Mouse (Mus musculus): ENCODE results near the gene Lrrc4c.

The Lrrc4c gene

DNA sequence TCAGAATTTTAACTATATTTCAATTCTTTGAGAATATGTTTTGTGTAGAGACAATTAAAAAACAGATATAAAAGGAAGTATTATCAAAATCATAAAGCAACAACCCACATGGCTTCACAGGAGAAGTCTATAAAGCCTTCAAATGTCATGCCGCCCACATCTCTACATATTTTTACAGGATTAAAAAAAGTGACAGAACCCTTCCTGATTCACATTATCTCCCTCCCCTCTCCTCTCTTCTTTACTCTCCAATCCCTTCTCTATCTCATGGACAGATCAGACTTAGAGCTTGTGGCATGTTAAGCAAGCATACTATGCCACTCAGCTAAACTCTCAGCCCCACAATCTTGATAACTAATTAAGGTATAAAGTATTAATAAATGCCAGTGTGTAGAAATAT, 535.8 kb downstream of the Lrrc4c start:
- no peak for DNase-seq (ENCODE audit: low spot score in 2 of 2)

DNA sequence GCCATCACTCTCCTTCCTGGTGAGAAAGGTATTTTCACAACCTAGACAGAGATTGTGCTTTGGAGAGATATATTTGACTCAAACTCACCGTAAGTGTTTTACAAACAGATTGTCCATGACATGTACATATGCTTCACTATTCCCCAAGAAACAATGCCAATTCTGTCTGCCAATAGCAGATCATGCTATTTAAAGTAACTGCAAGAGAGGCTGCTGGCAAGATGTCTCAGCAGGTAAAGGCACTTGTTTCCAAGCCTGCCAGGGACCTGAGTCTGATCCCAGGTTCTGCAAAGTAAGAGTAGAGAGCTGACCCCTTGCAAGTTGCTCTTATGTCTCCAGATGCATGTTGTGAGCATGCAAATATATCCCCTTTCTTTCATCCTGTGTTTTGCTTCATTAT, 558.1 kb downstream of the Lrrc4c start:
- no peak for DNase-seq (ENCODE audit: low spot score in 2 of 2)

DNA sequence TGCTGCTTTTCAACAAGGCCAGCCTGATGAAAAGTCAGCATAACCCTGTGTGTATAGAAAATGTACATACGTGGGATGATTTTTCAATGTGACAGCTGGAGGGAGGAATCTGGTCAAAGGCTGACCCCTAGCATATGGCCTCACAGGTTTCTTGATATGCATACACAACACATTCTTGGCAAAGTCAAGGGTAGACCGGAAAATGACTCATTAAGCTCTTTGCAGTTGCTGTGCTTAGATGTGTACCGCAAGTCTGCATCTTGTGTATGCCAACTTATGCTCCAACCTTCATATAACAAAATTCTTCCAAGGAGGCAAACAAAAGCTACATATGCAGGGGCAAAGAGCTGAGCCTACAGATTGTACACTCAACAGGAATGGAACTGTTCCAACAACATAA, 631.6 kb downstream of the Lrrc4c start:
- DNase-seq (ENCODE audit: low spot score in 2 of 2) = no peak

DNA sequence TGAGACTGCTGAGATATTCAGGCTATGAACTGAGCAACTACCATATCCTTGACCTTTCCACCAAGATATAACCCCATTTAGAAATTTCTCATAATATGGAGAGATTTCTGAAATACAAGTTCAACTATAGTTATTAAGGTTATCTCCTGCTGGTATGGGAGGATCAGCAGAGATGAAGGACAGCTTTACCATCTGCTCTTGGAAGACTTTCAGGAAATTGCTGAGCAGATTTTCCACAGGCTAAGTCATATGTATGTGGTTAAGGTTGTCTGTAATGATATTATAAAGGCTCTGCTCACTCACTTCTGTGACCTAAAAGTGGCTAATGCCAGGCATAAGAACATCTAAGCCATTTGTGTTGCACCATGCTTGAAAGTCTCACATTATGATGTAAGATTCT, 681.6 kb downstream of the Lrrc4c start:
- DNase-seq (ENCODE audit: low spot score in 2 of 2) = no peak

DNA sequence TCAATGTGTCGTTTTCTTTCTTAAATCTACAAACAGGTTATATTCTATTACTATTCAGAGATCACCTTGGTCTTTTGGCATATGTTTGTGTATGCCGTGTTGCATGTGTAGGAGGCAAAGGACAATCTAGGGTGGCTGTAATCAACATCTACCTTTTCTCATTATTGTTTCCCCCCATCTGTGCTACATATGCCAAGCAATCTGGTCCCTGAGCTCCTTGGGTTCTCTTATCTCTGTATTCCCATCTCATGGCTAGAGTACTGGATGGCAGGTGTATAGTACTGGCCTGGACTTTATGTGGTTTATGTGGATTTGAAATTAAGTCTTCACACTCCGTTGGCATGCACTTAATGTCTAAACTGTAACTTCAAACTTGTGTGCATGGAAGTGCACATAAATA, 700.4 kb downstream of the Lrrc4c start:
- DNase-seq (ENCODE audit: low spot score in 2 of 2) = no peak

GRCm38 (mm10) chr2:97026991-97027390, 709.0 kb downstream of the Lrrc4c start:
- no peak for DNase-seq (ENCODE audit: low spot score in 2 of 2)

GRCm38 (mm10) chr2:97027585-97027984, 709.6 kb downstream of the Lrrc4c start:
- DNase-seq (ENCODE audit: low spot score in 2 of 2) = no peak

- no peak for DNase-seq (ENCODE audit: low spot score in 2 of 2)
Observed at GRCm38 (mm10) chr2:97036401-97036800, 718.4 kb downstream of the Lrrc4c start.

- DNase-seq (ENCODE audit: low spot score in 2 of 2) = no peak
Observed at GRCm38 (mm10) chr2:97037024-97037814, 719.2 kb downstream of the Lrrc4c start.

DNA sequence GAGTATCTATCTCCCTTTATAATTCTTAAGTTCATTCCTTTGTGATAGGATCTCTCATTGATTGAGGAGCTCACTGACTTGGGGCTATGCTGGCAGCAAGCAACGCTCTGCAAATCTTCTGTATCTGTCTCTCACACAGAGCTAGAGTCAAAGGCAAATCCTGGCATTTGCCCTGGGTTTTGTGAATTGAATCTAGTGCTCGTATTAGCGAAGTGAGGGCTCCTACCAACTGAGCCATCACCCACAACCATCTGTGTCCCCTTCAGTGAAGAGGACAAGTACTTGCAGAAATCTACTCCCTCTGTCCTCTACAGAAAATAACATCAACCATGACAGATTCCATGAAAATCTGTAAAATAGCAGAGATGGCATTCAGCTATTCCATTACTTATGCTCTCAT, 726.0 kb downstream of the Lrrc4c start:
- DNase-seq (ENCODE audit: low spot score in 2 of 2) = no peak

DNA sequence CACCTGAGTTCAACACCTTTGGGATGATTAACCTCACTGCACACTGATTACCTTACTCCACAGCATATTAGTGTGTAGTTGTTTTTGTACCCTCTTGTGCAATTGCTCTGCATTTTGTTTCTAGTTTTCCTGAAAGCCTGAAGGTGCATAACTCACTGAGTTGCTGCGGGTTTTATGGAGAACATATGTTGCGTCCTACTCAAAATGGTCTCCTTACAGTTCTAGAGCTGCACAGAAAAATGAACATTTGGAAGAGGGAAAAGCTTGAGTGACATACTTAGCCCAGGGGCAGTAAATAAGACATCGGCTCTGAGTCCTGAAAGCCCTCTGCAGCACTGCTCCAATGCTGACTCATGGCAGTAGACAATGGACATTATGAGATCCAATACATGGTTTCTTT, 727.7 kb downstream of the Lrrc4c start:
- DNase-seq (ENCODE audit: low spot score in 2 of 2) = no peak

- DNase-seq (ENCODE audit: low spot score in 2 of 2) = no peak
Observed at GRCm38 (mm10) chr2:97080156-97080555, 762.2 kb downstream of the Lrrc4c start.

DNA sequence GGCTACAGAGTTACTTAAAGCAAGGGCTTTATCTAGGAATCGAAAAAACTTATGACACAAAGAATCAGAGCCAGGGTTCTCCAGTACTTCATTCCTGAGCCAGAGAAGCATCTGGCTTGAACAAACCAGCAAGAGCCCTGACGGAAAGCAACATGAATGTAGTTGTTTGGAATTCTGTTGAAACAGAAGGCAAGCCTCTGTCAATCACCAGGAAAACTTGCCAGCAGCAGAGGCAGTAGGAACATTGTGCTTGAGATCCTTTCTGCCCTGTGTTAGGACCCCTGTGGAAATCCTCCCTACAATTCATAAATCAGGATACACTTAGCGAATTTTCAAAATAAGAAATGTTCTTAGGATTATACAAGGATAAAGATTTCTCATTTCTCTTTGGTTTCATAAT, 780.0 kb downstream of the Lrrc4c start:
- DNase-seq (ENCODE audit: low spot score in 2 of 2) = no peak

- DNase-seq (ENCODE audit: low spot score in 2 of 2) = no peak
Observed at GRCm38 (mm10) chr2:97103398-97104162, 785.6 kb downstream of the Lrrc4c start.

DNA sequence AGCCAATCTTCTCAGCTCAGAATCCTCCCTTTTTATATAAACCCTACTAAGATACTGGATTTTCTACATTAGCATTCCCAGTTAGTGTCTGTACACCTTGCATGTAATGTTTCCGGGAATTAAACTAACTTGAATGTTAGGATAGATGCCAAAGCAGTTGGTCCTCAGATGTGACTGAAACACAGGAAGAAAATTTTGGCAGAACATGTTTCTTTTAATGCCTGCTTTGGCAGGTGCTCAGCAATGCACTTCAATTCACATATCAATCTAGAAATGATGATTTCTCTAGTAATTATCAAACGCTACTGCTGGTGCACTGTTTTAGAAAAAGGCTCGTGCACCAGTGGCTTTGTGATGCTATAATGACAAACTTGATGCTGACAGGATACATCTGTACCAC, 806.3 kb downstream of the Lrrc4c start:
- DNase-seq (ENCODE audit: low spot score in 2 of 2) = no peak

GRCm38 (mm10) chr2:97138454-97138853, 820.5 kb downstream of the Lrrc4c start:
- DNase-seq (ENCODE audit: low spot score in 2 of 2) = no peak

DNA sequence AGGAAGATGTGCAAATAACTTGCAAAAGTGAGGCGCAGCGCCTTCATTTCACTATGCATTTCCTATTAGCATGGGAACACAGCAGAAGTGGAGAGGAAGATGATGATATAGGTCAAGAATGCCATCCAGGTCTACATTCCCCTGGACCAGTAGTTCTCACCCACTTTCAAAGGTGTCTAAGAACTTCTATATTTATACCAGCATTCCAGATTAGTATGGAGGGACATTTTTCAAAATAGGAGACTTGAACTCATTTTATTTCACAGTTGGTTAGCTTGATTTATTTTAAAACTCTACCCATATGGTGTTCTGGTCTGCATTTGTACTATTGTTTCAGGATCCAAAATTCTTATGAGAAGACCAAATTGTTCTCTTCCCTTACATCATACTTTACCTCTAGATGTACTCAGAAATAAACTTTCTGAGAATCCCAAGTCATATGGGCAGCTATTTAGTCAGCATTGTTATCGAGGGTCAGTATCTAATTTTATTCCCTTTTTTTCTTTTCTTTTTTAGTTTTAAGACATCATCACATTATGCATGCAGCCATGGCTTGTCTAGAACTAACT, 833.7 kb downstream of the Lrrc4c start:
- no peak for DNase-seq (ENCODE audit: low spot score in 2 of 2)

DNA sequence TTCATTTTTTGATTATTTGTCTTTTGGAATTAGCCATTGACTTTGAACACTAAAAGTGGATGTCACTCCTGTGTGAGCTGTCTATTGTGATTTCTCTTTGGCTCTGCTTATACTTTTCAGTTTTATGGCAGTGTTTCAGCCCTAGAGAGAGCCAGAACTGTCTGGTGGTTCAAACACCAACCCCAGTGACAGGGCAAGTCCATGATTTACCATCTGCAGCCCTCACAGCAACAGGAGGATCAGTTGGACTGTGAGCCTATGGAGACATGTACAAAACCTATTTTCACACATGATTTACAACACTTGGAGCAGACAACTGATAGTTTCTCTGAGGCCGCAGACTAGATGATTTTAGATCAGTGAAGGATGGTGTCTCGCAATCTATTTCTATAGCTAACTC, 847.8 kb downstream of the Lrrc4c start:
- DNase-seq (ENCODE audit: low spot score in 2 of 2) = no peak

DNA sequence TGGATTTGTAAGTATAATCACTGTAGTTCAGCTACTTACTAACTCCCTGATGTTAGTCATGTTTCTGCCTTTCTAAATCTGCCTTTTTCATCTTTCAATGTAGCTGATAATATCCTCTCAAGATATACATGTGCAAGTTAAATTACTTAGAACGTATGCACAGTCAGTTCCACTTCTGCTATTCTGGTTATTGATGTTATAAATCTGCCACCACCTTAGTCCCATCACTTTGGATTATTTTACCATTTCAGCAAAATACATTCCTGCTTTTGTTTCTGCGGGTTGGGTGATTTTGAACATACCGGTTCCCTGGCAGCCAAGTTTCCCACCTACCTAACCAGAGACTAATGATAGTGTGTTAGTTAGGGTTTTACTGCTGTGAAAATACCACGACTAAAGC, 860.4 kb downstream of the Lrrc4c start:
- no peak for DNase-seq (ENCODE audit: low spot score in 2 of 2)

- DNase-seq (ENCODE audit: low spot score in 2 of 2) = no peak
Observed at GRCm38 (mm10) chr2:97196968-97197606, 879.1 kb downstream of the Lrrc4c start.

- no peak for DNase-seq (ENCODE audit: low spot score in 2 of 2)
Observed at GRCm38 (mm10) chr2:97232966-97233365, 915.0 kb downstream of the Lrrc4c start.

GRCm38 (mm10) chr2:97234074-97234473, 916.1 kb downstream of the Lrrc4c start:
- DNase-seq (ENCODE audit: low spot score in 2 of 2) = no peak
